Mouse (Mus musculus) embryonic fibroblast, embryonic 13.5 days (primary cell): Measurements from ENCODE around the gene Gpr149.

Source experiments
- CTCF ChIP-seq: IDR thresholded peaks from 2 replicates; pipeline ENCODE4 v1.5.1; 2011; ENCODE audit warnings: mild to moderate bottlenecking, control low read depth, low read length, moderate library complexity, borderline replicate concordance; ENCODE audit not compliant: insufficient read depth
- POLR2A ChIP-seq: IDR thresholded peaks from 2 replicates; pipeline ENCODE4 v1.6.1; 2011; ENCODE audit warnings: low read depth, mild to moderate bottlenecking, control low read depth, low read length, moderate library complexity

GRCm38 (mm10) chr3:62603231-62604046 is 1.5 kb downstream of the Gpr149 start:
- TF ChIP-seq CTCF (no peak), POLR2A (no peak)
